Mouse (Mus musculus) stomach, embryonic 14.5 days (tissue): Measurements from ENCODE around the gene Egfem1. TPM values are rescaled to one million over a fixed set of nuclear protein-coding genes. Genes with fewer than 3 reads are reported as not detected.

ENCODE experiments used
- ATAC-seq: fragments of 200-750 bp; cut with Nextera tagmentation; 2 replicates; pipeline ENCODE4 v1.8.0; 2017; ENCODE audit warnings: low read depth, moderate TSS enrichment; ENCODE audit not compliant: insufficient number of reproducible peaks, insufficient read depth, low FRiP score
- H3K27ac ChIP-seq: fragments of 300-500 bp; sonication (generic); 2 replicates; pipeline ENCODE4 v1.5.1; 2014; ENCODE audit warnings: mild to moderate bottlenecking, low read length, moderate library complexity, mixed read lengths
- H3K27me3 ChIP-seq: fragments of 300-500 bp; sonication (generic); 2 replicates; pipeline ENCODE4 v1.6.1; 2014; ENCODE audit warnings: low read length, control low read depth, mixed read lengths; ENCODE audit not compliant: control insufficient read depth, insufficient read depth
- H3K36me3 ChIP-seq: fragments of 300-500 bp; sonication (generic); 2 replicates; pipeline ENCODE4 v1.6.1; 2014; ENCODE audit warnings: mild to moderate bottlenecking, control low read depth, low read length, moderate library complexity, mixed read lengths; ENCODE audit not compliant: control insufficient read depth, insufficient read depth
- H3K4me1 ChIP-seq: fragments of 300-500 bp; sonication (generic); 2 replicates; pipeline ENCODE4 v1.6.1; 2014; ENCODE audit warnings: low read length, control low read depth, mixed read lengths; ENCODE audit not compliant: control insufficient read depth, insufficient read depth
- H3K4me2 ChIP-seq: fragments of 300-500 bp; sonication (generic); replicated peaks from 2 replicates; pipeline ENCODE4 v1.6.1; 2014; ENCODE audit warnings: low read depth, low read length, control low read depth
- H3K4me3 ChIP-seq: fragments of 300-500 bp; sonication (generic); 2 replicates; pipeline ENCODE4 v1.5.1; 2014; ENCODE audit warnings: low read depth, low read length, control low read depth
- H3K9ac ChIP-seq: fragments of 300-500 bp; sonication (generic); replicated peaks from 2 replicates; pipeline ENCODE4 v1.6.1; 2014; ENCODE audit warnings: low read depth, mild to moderate bottlenecking, control low read depth, low read length, moderate library complexity, mixed read lengths
- H3K9me3 ChIP-seq: fragments of 300-500 bp; sonication (generic); 2 replicates; pipeline ENCODE4 v1.6.1; 2016; ENCODE audit warnings: low read depth, low read length, control low read depth; ENCODE audit not compliant: control insufficient read depth
- WGBS: fragments of 180-500 bp; shearing (Covaris S2); extraction: QIAGEN DNeasy Blood & Tissue Kit; methylation state at CpG from one replicate; pipeline ENCODE4 v1.1.7; 2014; 5-methylcytosine and 5-hydroxymethylcytosine counted together
- polyA plus RNA-seq: library from polyadenylated mRNA; unstranded; fragments of >200 nt; fragmentation: Nextera tagmentation; extraction: Ambion mirVana; gene quantifications from 2 replicates; pipeline ENCODE4 v1.2.1, GENCODE M21; 2014

Gene Egfem1
- polyA plus RNA-seq, 1 experiment from 2014 or later: 0.41 TPM

DNA sequence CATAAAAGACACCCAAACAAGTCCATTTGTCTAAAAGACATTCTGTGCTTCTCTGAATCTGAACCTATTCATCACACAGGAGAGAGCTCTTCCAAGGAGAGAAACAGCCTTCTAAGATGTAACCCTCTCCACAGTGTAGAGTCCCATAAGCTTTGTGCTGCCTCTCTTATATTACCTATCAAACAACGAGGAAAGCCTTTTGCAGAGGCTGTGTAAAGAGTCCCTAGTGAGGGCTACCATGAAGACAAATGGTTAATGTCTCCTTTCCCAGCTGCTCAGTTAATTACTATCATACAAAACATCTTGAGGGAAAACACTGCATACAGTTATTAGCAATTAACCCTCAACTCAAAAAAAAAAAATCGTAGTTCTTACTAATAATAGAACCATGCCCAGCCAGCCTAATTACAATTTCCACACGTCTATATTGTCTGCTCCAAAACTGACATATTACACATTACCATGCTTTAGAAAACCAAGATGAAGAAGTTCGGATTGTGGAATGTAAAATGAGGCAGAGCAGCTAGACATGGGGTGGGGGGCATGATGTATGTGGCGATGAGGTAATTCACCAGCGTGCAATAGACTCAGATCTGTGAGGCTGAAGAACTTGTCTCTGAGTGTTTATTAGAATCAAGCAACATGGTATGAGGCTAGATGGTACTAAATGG lies 13.3 kb upstream of the Egfem1 start:
- Histone ChIP-seq H3K9ac (no peak overlapping the region), H3K4me3 (no peak overlapping the region), H3K9me3 (no peaks in the 10 kb centered on the region), H3K36me3 (no peaks in the 10 kb centered on the region), H3K4me1 (no peaks in the 10 kb centered on the region), H3K27me3 (no peaks in the 10 kb centered on the region), H3K27ac (no peak overlapping the region), H3K4me2 (no peak overlapping the region)
- ATAC-seq: no peak
- WGBS: 80% methylated on average over 6 of the region's 6 CpGs

DNA sequence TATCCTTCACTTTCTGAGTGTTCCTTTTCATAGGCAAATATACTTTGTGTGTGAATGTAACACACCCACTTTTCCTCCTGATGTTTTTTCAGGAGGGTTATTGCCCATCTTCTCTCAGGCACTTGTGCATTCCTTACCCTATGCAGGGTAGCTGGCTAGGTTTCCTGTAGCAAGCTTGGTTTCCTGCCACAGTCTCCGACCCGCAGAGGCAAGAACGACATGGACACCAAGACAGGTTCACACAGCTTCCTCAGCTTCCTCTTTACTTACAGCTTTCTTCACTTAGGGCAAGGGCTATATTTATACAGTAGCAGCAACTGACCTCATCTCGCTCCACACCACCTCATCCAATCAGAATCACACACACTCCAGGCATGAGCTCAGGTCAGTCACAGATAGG lies 10.5 kb upstream of the Egfem1 start:
- no peaks in the 10 kb centered on the region for H3K4me1 ChIP-seq
- no peak overlapping the region for H3K27ac ChIP-seq
- no peak for ATAC-seq
- WGBS: 82% methylated on average over 4 of the region's 4 CpGs
- H3K9ac ChIP-seq: no peak overlapping the region
- no peak overlapping the region for H3K4me3 ChIP-seq
- no peaks in the 10 kb centered on the region for H3K36me3 ChIP-seq
- H3K4me2 ChIP-seq: no peak overlapping the region
- no peaks in the 10 kb centered on the region for H3K27me3 ChIP-seq
- no peaks in the 10 kb centered on the region for H3K9me3 ChIP-seq

DNA sequence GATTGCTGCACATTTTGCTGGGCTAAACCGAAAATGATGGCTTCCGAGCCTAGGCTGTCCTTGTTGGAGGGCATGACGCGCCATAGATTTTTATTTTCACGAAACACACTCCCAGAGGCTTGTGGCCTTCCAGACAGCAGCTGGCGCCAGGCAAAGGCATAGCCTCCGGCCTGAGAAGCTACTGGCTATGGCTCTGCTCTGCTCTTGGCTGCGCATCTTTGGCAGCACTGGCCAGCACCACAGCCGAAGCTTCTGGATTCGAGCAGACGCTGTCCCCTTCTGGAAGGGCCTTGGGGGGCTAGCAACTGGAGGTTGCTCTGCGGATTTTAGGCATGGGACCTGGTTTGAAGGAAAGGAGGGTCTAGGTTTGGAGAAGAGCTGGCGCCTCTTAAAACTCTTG lies 306 bp upstream of the Egfem1 start:
- H3K4me3 ChIP-seq: no peak overlapping the region; the same call in 1 of the 2 replicates

DNA sequence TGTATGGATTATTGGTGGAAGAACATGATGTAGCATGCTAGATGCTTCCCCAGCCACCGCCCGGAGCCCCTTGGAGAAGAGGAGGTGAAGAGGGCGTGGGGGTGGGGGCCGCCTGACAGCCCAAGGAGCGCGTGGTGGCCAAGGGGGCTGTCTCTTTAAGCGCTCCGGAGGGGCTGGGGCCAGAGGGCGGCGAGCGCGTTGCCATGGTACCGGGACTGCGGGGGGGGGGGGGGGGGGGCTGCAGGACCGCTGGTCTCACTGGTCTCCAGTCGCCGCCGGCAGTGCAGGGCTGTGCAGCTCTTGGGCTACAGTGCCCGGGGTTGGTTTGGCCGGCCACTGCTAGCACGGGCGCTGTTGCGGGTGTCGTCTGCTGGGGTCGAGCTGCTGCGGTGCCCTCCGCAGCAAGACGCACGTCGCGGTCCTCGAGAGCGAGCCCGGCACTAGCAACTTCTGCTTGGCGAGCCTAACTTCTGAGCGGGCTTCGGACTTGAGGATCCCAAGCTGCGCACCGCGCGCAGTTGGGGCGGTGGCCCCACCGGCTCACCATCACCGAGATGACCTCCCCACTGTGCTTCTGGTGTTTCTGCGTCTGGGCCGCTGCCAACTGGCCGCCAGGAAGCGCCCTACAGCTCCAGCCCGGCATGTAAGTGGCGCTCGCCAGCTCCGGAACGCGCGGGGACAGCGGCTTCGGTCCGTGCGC lies 623 bp downstream of the Egfem1 start:
- Histone ChIP-seq H3K27me3 (peaks cover 34% of the 10 kb centered on the region), H3K36me3 (no peaks in the 10 kb centered on the region), H3K4me3 (peak overlapping the region; percentile 40), H3K9ac (no peak overlapping the region), H3K4me2 (peak overlapping the region; percentile 73), H3K27ac (no peak overlapping the region), H3K9me3 (no peaks in the 10 kb centered on the region), H3K4me1 (peaks cover 6% of the 10 kb centered on the region; the same call in 1 of the 2 replicates)
- WGBS: under 1% methylated on average over 50 of the region's 59 CpGs
- peak; percentile 61; the same call in 1 of the 2 replicates for ATAC-seq

More for the DNA sequence above, 306 bp upstream of the Egfem1 start:
- Histone ChIP-seq H3K27ac (no peak overlapping the region), H3K4me1 (peaks cover 6% of the 10 kb centered on the region; the same call in 1 of the 2 replicates), H3K27me3 (peaks cover 34% of the 10 kb centered on the region), H3K4me2 (peak overlapping the region; percentile 73; the same call in 1 of the 2 replicates), H3K9ac (no peak overlapping the region), H3K9me3 (no peaks in the 10 kb centered on the region), H3K36me3 (no peaks in the 10 kb centered on the region)
- 20% methylated on average over 13 of the region's 13 CpGs for WGBS
- no peak for ATAC-seq

DNA sequence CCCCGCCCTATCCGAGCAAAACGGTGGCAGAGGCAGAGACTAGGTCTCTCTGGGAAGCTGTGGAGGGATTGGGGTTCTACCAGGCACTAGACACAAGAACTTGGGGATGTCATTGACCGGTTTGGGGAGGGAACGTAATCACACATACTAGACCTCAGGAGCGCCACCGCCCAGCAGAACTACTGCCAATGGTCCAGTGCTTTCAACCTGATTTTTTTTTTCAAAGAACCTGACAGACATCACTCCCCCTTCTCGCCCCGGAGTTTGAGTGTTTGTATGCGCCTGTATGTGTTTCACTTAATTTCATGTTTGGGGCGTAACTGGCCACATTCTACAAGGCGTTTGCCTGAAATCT lies 1.1 kb downstream of the Egfem1 start:
- H3K27ac ChIP-seq: no peak overlapping the region
- H3K27me3 ChIP-seq: peaks cover 34% of the 10 kb centered on the region

DNA sequence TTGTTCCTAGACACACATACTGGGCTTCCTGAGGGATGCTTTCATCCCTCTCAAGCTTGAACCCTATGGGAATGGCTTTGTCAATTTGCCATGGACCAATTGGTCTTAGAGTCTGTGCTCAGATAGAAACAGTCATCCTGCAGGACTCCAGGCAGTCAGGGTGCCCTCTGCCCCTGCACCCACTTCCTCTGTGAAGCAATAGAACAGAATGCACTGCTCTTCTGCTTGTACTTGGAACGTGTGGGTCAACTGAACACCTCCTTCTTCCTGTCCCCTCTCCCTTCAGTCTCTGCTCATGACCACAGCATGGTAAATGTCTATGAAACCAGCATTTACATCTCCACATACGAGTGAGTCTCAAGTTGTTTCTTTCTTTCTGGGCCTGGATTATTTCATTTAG lies 16.6 kb downstream of the Egfem1 start:
- ATAC-seq: no peak
- Histone ChIP-seq H3K27me3 (no peaks in the 10 kb centered on the region), H3K9ac (no peak overlapping the region), H3K27ac (no peak overlapping the region), H3K4me2 (no peak overlapping the region), H3K4me3 (no peak overlapping the region), H3K36me3 (no peaks in the 10 kb centered on the region), H3K9me3 (no peaks in the 10 kb centered on the region), H3K4me1 (no peaks in the 10 kb centered on the region)
- 40% methylated on average over 2 of the region's 2 CpGs for WGBS

More for the DNA sequence above, 1.1 kb downstream of the Egfem1 start:
- no peaks in the 10 kb centered on the region for H3K36me3 ChIP-seq
- peaks cover 6% of the 10 kb centered on the region; the same call in 1 of the 2 replicates for H3K4me1 ChIP-seq
- WGBS: 2% methylated on average over 12 of the region's 12 CpGs
- H3K9me3 ChIP-seq: no peaks in the 10 kb centered on the region
- H3K4me2 ChIP-seq: peak overlapping the region; percentile 73
- H3K9ac ChIP-seq: no peak overlapping the region
- peak overlapping the region; percentile 40 for H3K4me3 ChIP-seq
- no peak for ATAC-seq

DNA sequence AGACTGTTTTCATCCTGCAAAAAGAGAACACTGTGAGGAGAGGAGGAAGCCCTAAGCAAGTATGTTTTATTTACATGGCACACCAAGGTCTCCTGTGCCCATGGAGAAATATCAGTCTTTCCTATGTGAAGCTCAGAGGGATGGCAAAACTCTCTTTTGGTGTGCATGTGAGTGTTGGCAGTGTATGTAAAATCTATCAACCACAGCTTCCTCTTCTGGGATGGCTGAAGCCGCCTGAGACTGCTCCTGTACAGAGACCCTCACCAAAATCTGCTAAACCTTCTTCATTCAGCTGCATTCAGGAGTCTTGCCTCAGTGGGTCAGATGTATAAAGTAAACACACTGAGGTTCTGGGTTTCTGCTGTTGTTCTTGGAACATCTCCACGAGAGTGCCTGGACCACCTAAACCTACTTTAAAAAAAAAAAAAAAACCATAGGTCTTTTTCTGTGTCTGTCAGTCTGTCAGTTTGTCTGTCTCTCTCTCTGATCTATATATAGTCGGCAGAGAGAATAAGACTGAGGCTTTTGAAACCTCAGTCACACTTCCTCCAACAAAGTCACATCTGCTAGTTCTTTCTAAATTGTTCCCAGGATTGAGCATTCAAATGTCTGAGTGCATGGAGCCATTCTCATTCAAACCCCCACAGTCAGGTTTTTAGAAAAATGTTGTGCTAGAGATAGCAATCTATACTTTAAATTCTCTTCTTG lies 24.3 kb downstream of the Egfem1 start:
- ATAC-seq: no peak
- H3K36me3 ChIP-seq: no peaks in the 10 kb centered on the region
- WGBS: 80% methylated on average over 3 of the region's 3 CpGs

DNA sequence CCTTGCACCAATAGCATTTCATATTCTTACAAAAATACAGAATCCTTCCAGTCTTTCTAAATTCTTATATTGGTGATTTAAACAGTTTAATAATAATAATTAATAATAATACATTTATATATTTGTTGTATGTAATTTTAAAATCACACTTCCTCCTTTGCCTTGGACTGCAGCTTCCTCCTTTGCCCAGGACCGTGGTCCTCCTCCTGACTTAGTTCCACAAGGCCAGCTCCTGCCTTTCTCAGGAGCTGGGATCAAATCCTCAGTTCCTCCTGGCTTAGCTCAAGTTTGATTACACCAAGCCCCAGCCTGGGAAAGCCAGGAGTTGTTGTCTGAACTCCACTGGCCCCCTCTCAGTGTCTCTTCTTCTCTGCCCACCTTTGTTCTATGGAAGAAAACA lies 25.3 kb downstream of the Egfem1 start:
- WGBS: 54% methylated on average over 1 of the region's 1 CpGs
- H3K4me3 ChIP-seq: no peak overlapping the region

More for the DNA sequence above, 24.3 kb downstream of the Egfem1 start:
- Histone ChIP-seq H3K4me3 (no peak overlapping the region), H3K27me3 (no peaks in the 10 kb centered on the region), H3K9me3 (no peaks in the 10 kb centered on the region), H3K27ac (no peak overlapping the region), H3K4me2 (no peak overlapping the region), H3K4me1 (no peaks in the 10 kb centered on the region), H3K9ac (no peak overlapping the region)

More for the DNA sequence above, 25.3 kb downstream of the Egfem1 start:
- H3K9ac ChIP-seq: no peak overlapping the region
- no peaks in the 10 kb centered on the region for H3K27me3 ChIP-seq
- ATAC-seq: no peak
- H3K9me3 ChIP-seq: no peaks in the 10 kb centered on the region
- H3K27ac ChIP-seq: no peak overlapping the region
- H3K4me1 ChIP-seq: no peaks in the 10 kb centered on the region
- H3K36me3 ChIP-seq: no peaks in the 10 kb centered on the region
- no peak overlapping the region for H3K4me2 ChIP-seq
